Mouse (Mus musculus): ENCODE data around the gene Olfr1328. TPM values are rescaled to one million over a fixed set of nuclear protein-coding genes. Genes with fewer than 3 reads are reported as not detected.

Gene Olfr1328
- polyA plus RNA-seq, 1 experiment from 2014 or later: not detected

Other genes with a start within 250 kb of the Olfr1328 start
- 0.19 and 0.20 TPM in 2 replicates for gene Olfr1342, start 245.9 kb downstream of the Olfr1328 start, polyA plus RNA-seq (2015; fragmentation: Nextera tagmentation; extraction: Ambion mirVana)
- gene Olfr1341, start 235.1 kb downstream of the Olfr1328 start, polyA plus RNA-seq (2015; fragmentation: Nextera tagmentation; extraction: Ambion mirVana): 0.07 TPM in 1 of 2 replicates, not detected in the other
- gene Olfr1340, start 218.5 kb downstream of the Olfr1328 start, polyA plus RNA-seq (2015; fragmentation: Nextera tagmentation; extraction: Ambion mirVana): not detected in 2 replicates
- gene Olfr1339, start 206.4 kb downstream of the Olfr1328 start, polyA plus RNA-seq (2015; fragmentation: Nextera tagmentation; extraction: Ambion mirVana): not detected in 2 replicates
- 0.08 TPM in 1 of 2 replicates, not detected in the other for gene Olfr1338, start 179.9 kb downstream of the Olfr1328 start, polyA plus RNA-seq (2015; fragmentation: Nextera tagmentation; extraction: Ambion mirVana)
- not detected in 2 replicates for gene Olfr1337, start 156.0 kb downstream of the Olfr1328 start, polyA plus RNA-seq (2015; fragmentation: Nextera tagmentation; extraction: Ambion mirVana)
- gene Olfr1335, start 128.7 kb downstream of the Olfr1328 start, polyA plus RNA-seq (2015; fragmentation: Nextera tagmentation; extraction: Ambion mirVana): not detected in 2 replicates
- gene Olfr1333, start 102.3 kb downstream of the Olfr1328 start, polyA plus RNA-seq (2015; fragmentation: Nextera tagmentation; extraction: Ambion mirVana): not detected in 2 replicates
- gene Olfr1331, start 74.0 kb downstream of the Olfr1328 start, polyA plus RNA-seq (2015; fragmentation: Nextera tagmentation; extraction: Ambion mirVana): not detected in 2 replicates
- gene Olfr1330, start 50.0 kb downstream of the Olfr1328 start, polyA plus RNA-seq (2015; fragmentation: Nextera tagmentation; extraction: Ambion mirVana): 0.07 TPM in 1 of 2 replicates, not detected in the other
- not detected in 2 replicates for gene Olfr1329, start 21.1 kb downstream of the Olfr1328 start, polyA plus RNA-seq (2015; fragmentation: Nextera tagmentation; extraction: Ambion mirVana)
- not detected in 2 replicates for gene Lao1, start 23.0 kb upstream of the Olfr1328 start, polyA plus RNA-seq (2015; fragmentation: Nextera tagmentation; extraction: Ambion mirVana)
- 116 and 123 TPM in 2 replicates for gene Slc2a1, start 170.1 kb upstream of the Olfr1328 start, polyA plus RNA-seq (2015; fragmentation: Nextera tagmentation; extraction: Ambion mirVana)
- 7.3 and 8.5 TPM in 2 replicates for gene Zfp691, start 235.6 kb upstream of the Olfr1328 start, polyA plus RNA-seq (2015; fragmentation: Nextera tagmentation; extraction: Ambion mirVana)

Measured in embryonic facial prominence, embryonic 13.5 days (tissue).